Mouse (Mus musculus): Measurements from ENCODE around the gene Pde1a. TPM values are rescaled to one million over a fixed set of nuclear protein-coding genes. Genes with fewer than 3 reads are reported as not detected.

The Pde1a gene
- total RNA-seq, 2 experiments from 2014 or later: not detected

DNA sequence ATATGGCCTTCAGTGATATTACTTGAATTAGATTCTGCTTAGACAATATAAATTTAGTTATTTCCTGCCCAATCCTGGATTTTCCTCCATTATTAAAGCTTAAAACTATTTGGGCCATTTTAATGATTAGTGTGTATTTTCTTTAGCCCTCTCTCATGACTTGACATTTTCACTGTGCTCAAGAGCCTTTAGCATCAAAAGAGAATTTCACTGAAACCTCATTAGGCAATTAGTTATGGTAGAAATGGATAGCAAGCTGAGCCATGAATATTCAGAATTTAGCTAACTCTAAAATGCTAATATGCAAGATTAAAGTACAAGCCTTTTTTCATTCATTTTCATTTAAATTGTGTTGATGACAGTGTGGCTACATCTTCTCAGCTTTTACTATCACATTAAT is 73.2 kb downstream of the Pde1a start:
- no peak for ATAC-seq (replicated peaks; ENCODE audit: low FRiP score, poor library complexity, severe bottlenecking)

- ATAC-seq (replicated peaks; ENCODE audit: low FRiP score, poor library complexity, severe bottlenecking): no peak
Measured at GRCm38 (mm10) chr2:80054042-80054441, 75.2 kb downstream of the Pde1a start.

DNA sequence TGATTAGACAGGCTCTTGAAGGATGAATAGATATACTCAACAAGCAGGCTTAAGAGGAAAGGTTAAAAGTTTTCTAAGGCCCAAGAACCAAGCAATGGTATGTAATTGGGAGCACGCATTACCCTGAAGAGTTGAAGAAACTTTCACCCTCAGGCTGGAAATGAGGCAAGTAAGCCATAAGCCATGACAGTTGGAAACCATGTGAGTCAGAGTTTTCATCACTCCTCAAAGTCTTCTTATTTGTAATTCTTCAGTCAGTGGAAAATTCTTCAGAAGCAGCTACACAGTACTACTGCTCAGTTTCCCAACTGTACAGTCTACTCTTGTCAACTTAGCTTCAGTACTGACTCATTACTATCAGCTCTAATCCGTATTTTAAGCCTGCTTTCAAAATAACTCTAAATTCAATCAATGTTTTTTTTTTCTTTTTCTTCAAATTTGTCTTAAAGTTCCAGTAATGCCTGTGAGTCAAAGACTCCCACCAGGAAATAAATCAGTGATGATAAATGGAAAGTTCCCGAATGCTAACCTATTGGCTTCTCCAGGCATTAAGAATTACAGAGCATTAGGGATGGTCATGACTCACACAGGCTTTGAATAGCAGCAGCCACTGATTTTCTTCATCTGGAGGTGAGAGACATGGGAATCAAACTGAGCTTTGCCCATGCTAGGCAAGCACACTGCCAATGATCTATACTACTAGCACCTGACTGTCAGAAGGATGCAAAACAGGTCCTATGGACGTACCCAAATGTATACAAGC is 82.3 kb downstream of the Pde1a start:
- ATAC-seq (replicated peaks; ENCODE audit: low FRiP score, poor library complexity, severe bottlenecking): no peak

DNA sequence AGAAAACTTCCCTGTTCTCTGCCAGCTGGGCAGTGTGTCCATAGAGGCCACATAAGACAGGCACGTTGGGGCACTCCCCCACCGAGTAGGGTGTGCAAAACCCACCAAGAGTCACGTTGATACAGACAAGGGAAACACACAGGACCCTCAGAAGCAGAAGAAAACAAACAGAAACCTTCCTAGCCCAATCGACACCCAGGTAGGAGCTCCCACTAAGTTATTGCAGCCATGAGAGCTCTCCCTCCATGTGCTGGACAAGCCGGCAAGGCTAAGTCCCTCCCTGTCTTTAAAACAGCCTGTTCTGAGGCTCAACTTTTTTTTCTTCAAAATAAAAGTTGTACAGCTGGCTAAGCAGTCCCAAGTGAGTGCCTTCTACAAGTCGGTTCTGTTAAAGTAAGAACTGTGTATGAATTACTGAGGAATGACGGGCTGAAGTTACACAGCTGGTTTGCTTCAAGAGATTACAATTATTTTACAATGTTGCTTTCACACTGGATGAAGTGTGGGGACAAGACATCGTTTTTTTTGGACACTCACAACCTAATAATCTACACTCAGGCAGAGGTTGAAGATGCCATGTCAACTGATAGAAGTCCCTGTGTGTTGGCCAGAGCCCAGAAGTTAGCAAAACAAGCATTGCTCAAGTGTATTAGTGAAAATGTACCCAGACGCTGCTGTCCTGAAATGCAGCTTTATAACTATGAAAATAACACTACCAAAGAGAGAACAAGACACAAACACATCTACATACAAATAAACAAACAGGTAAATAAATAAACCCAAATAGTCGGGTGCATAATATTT is 90.4 kb downstream of the Pde1a start:
- no peak for ATAC-seq (replicated peaks; ENCODE audit: low FRiP score, poor library complexity, severe bottlenecking)

GRCm38 (mm10) chr2:80037971-80038370 is 91.3 kb downstream of the Pde1a start:
- no peak for ATAC-seq (replicated peaks; ENCODE audit: low FRiP score, poor library complexity, severe bottlenecking)

DNA sequence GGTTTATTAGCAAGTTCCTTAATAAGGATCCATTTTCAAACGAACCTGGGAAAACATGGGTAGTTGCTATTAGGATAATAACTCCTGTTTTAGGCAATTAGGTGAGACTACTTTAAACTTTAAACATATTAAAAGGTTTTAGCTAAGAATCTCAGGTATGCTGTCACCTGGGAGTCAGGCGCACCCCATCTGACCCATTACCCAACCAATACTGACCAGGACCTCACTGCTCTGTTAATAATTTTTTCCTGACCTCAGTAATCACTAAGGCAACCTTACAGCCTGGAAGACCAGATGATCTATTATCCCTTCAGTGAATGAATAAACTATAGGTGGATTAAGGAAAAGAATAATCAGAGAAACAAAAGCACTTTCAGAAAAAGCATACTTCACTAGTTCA is 100.2 kb downstream of the Pde1a start:
- no peak for ATAC-seq (replicated peaks; ENCODE audit: low FRiP score, poor library complexity, severe bottlenecking)

- no peak for ATAC-seq (replicated peaks; ENCODE audit: low FRiP score, poor library complexity, severe bottlenecking)
Measured at GRCm38 (mm10) chr2:80026053-80026452, 103.2 kb downstream of the Pde1a start.

GRCm38 (mm10) chr2:80025597-80025996 is 103.7 kb downstream of the Pde1a start:
- no peak for ATAC-seq (replicated peaks; ENCODE audit: low FRiP score, poor library complexity, severe bottlenecking)

- ATAC-seq (replicated peaks; ENCODE audit: low FRiP score, poor library complexity, severe bottlenecking): no peak
Measured at GRCm38 (mm10) chr2:80025038-80025437, 104.2 kb downstream of the Pde1a start.

GRCm38 (mm10) chr2:80014161-80014560 is 115.1 kb downstream of the Pde1a start:
- no peak for ATAC-seq (replicated peaks; ENCODE audit: low FRiP score, poor library complexity, severe bottlenecking)

DNA sequence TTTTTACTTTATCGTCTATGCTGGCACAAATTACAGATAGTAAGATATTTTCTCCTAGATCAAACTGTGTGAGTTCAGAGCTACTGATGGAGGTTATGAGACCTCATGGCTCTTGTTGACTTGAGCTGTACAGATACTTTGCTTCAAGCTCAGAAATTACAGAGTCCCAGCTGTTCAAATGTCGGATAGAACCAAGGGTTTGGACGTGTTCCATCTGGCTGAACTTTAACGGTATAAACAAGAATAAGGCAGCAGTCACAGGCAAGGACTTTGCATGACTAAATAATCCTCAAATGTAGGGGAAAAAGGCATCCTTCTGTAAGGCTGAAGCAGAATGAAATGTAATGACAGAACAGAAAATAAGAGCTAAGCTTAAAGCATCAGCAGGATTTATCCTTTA is 116.2 kb downstream of the Pde1a start:
- no peak for ATAC-seq (replicated peaks; ENCODE audit: low FRiP score, poor library complexity, severe bottlenecking)

DNA sequence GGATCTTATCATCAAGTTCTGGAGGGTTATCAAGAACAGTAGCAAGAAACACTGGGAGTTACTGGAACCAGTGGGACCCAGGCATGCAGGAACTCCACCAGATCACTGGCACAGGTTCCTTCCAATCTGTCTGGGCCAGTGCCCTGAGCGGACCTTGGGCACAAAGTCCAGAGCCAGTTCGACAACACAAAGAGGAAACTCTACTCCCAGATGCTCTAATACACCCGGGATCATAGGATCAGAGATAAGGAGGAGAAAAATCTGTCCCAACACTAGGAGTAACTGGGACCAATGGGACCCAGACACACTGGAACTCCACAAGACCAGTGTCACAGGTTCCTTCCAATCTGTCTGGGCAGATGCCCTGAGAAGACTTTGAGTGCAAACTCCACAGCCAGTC is 130.1 kb downstream of the Pde1a start:
- ATAC-seq (replicated peaks; ENCODE audit: low FRiP score, poor library complexity, severe bottlenecking): no peak

GRCm38 (mm10) chr2:79998460-79998859 is 130.8 kb downstream of the Pde1a start:
- no peak for ATAC-seq (replicated peaks; ENCODE audit: low FRiP score, poor library complexity, severe bottlenecking)

DNA sequence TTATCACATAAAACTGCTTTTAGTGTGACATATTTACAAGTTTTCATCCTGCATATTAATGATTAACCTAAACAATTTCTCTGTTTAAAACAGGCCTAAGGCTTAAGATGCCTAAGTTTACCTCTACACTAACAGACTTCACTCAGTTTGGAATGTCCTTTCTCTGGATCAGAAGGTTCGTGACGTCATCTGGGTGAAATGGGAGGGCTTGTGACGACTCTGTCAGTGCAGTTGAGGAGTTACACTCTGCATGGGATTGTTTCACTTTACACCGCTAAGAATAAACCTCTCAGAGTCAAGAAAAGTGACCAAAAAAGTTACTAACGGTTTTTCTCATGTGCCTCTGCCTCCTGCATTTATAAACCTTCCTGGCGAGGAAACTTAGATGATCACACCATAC is 137.6 kb downstream of the Pde1a start:
- no peak for ATAC-seq (replicated peaks; ENCODE audit: low FRiP score, poor library complexity, severe bottlenecking)

DNA sequence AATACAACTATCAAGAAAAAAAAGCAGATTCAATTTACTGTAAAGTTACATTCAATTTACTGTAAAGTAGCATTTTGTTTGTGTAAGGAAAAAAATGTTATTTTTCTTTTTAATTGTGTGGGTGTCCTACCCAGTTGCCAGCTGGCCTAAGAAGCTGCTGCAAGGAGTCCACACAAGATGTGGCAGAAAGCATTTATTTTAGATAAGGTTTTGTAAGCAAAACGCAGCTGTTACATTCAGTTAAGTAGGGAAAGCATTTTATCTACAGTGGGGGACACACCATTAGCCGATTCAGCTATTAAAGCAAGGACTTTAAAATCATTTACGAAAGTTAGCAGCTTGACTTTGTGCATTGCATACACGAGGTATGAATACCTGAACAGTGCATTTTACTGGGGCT is 145.5 kb downstream of the Pde1a start:
- ATAC-seq (replicated peaks; ENCODE audit: low FRiP score, poor library complexity, severe bottlenecking): no peak

GRCm38 (mm10) chr2:79983222-79983632 is 146.0 kb downstream of the Pde1a start:
- no peak for ATAC-seq (replicated peaks; ENCODE audit: low FRiP score, poor library complexity, severe bottlenecking)

DNA sequence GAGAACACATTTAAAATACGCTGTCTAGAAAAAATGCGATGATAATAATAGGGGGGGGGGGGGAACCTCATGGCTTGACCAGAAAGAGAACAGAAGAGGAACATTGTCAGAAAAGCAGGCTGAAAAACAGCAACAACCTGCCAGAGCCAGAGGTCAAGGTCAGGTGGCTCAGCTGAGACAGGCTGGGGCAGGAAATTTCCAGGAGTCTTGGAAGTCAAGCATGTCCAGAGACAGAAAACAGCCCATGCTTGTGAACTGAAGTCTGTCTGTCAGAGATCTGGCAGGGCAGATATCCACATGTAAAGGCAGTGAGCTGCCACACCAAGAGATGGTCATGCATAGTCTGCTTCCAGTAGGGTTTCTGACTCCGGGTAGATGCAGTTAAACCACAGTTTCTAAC is 147.5 kb downstream of the Pde1a start:
- no peak for ATAC-seq (replicated peaks; ENCODE audit: low FRiP score, poor library complexity, severe bottlenecking)

DNA sequence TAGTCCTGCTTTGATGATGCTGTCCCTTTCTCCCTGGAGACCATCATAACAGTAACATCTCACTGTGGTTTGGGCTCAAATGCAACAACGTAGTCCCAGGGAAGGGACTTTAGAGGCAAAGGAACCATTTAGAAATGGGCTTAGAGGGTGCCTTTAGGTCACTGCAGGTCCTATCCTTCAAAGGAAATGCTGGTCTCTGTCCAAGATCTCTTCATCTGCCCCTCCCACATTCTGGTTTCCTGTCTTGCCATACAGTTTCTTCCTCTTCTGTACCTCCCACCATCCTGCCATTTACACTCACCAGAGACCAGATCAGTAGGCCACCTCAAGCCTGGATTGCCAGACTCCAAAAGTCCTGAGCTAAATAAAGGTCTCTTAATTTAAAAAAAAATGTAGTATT is 150.3 kb downstream of the Pde1a start:
- ATAC-seq (replicated peaks; ENCODE audit: low FRiP score, poor library complexity, severe bottlenecking): no peak

DNA sequence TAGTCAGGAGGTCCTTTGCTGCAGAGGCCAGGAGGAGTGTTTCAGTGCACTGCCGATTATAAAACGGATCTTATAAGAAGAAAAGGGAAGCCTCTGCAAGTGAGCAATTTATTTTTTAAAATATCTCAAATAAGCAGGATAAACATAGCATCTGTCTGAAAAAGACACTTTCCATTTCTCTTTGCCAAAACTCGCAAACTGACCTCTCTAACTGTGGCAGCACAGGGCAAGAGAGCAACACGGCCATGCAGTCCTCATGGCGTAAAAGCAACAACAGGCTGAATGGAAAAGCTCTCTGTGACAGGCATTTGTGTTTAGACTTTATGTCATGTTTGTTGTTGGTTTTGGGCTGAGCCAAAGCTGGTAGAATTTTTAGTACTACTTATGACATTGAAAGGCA is 152.0 kb downstream of the Pde1a start:
- no peak for ATAC-seq (replicated peaks; ENCODE audit: low FRiP score, poor library complexity, severe bottlenecking)

DNA sequence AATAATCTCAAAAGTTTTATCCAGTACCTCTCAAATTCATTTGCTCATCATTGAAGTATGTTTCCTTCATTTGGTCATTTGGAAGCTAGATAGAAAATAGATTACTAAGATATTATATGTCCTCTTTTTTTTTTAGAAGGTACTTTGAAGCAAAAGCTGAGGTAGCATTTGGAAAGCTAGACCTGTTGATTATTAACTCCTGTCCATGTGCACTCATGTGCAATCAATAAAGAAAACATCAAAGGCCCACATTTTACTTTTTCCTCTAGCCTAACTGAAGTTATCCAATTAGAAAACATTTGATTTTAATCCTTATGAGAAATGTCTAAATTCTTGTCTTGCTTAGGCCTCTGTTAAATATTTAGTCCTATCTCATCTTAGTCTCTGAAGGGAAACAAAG is 153.3 kb downstream of the Pde1a start:
- ATAC-seq (replicated peaks; ENCODE audit: low FRiP score, poor library complexity, severe bottlenecking): no peak

DNA sequence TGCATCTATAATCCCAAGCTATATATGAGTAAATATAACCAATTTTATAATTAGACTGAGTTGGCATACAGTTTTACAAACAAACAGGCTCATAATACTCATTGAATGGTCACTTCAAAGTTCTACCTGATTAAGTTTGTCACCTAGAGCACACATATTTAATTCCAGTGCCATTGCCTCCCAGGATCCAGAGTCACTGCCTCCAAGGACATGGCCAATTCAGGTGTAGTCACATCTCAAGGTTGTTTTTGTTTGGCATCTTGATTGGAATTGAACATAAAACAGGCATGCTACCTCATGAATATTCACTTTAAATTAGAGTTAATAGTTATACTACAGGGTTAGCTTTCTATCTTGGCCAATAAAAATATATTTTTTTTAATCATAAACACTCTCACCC is 157.0 kb downstream of the Pde1a start:
- no peak for ATAC-seq (replicated peaks; ENCODE audit: low FRiP score, poor library complexity, severe bottlenecking)

All from erythroid progenitor cell, adult 5-6 weeks (primary cell).